Mouse (Mus musculus): ENCODE measurements around the gene Lmo1.

Gene Lmo1

GRCm38 (mm10) chr7:109174949-109175669, at the start of gene Lmo1:
TSS of gene Lmo1 (minus strand) at chr7:109175207.
- DNase-seq (ENCODE audit: low read depth, low spot score): no peak

GRCm38 (mm10) chr7:109221716-109222110, 46.7 kb upstream of the Lmo1 start:
- no peak for DNase-seq (ENCODE audit: low read depth, low spot score)

GRCm38 (mm10) chr7:109220766-109221715, 46.0 kb upstream of the Lmo1 start:
- DNase-seq (ENCODE audit: low read depth, low spot score): no peak

GRCm38 (mm10) chr7:109220026-109220425, 45.0 kb upstream of the Lmo1 start:
- no peak for DNase-seq (ENCODE audit: low read depth, low spot score)

- DNase-seq (ENCODE audit: low read depth, low spot score): no peak
These were observed 43.9 kb upstream of the Lmo1 start for GRCm38 (mm10) chr7:109218977-109219271.

- peak; percentile 73 for DNase-seq (ENCODE audit: low read depth, low spot score)
These were observed 43.3 kb upstream of the Lmo1 start for GRCm38 (mm10) chr7:109218130-109218976.

GRCm38 (mm10) chr7:109209804-109210203, 34.8 kb upstream of the Lmo1 start:
- DNase-seq (ENCODE audit: low read depth, low spot score): no peak

- DNase-seq (ENCODE audit: low read depth, low spot score): no peak
These were observed 32.8 kb upstream of the Lmo1 start for GRCm38 (mm10) chr7:109207811-109208210.

GRCm38 (mm10) chr7:109206358-109206757, 31.4 kb upstream of the Lmo1 start:
- no peak for DNase-seq (ENCODE audit: low read depth, low spot score)

- DNase-seq (ENCODE audit: low read depth, low spot score): no peak
These were observed 28.1 kb upstream of the Lmo1 start for GRCm38 (mm10) chr7:109203140-109203539.

GRCm38 (mm10) chr7:109200559-109200958, 25.6 kb upstream of the Lmo1 start:
- no peak for DNase-seq (ENCODE audit: low read depth, low spot score)

GRCm38 (mm10) chr7:109197161-109197650, 22.2 kb upstream of the Lmo1 start:
- DNase-seq (ENCODE audit: low read depth, low spot score): no peak

- DNase-seq (ENCODE audit: low read depth, low spot score): peak; percentile 64
These were observed 21.5 kb upstream of the Lmo1 start for GRCm38 (mm10) chr7:109196399-109197082.

GRCm38 (mm10) chr7:109195982-109196381, 21.0 kb upstream of the Lmo1 start:
- no peak for DNase-seq (ENCODE audit: low read depth, low spot score)

- DNase-seq (ENCODE audit: low read depth, low spot score): no peak
These were observed 19.8 kb upstream of the Lmo1 start for GRCm38 (mm10) chr7:109194850-109195249.

- DNase-seq (ENCODE audit: low read depth, low spot score): no peak
These were observed 12.4 kb upstream of the Lmo1 start for GRCm38 (mm10) chr7:109187244-109188035.

- DNase-seq (ENCODE audit: low read depth, low spot score): no peak
These were observed 11.0 kb upstream of the Lmo1 start for GRCm38 (mm10) chr7:109185975-109186374.

GRCm38 (mm10) chr7:109185564-109185963, 10.6 kb upstream of the Lmo1 start:
- no peak for DNase-seq (ENCODE audit: low read depth, low spot score)

GRCm38 (mm10) chr7:109176688-109177087, 1.7 kb upstream of the Lmo1 start:
- DNase-seq (ENCODE audit: low read depth, low spot score): no peak
